Mouse (Mus musculus): Measurements from ENCODE around the gene Bcar1.

DNA sequence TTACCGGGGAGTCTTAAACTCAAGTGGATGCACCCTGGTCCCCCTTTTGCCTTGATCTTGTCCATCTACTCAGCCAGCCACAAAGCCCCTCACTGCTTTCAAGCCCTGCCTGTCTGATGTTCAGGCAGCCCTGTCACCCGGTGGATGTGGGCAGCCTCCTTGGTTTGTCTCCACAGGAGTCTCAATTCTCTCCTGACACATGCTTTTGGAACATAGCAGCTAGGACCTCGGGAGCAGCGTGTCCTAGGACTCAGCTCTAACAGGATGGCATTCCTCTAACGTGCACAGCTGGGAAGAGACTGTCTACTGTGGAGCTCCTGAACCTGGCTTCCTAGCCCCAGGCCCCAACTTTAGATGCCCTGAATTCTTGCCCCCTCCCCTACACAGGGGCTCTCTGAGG is 37.9 kb downstream of the Bcar1 start:
- TF ChIP-seq CTCF (IDR thresholded peaks at IDR 0.05; ENCODE audit: low read depth) (no peak), EP300 (IDR thresholded peaks at IDR 0.05; ENCODE audit: low read depth) (no peak)
